Mouse (Mus musculus): ENCODE data around the gene Wnt7a. TPM values are rescaled to one million over a fixed set of nuclear protein-coding genes. Genes with fewer than 3 reads are reported as not detected.

Gene Wnt7a
- polyA plus RNA-seq, 1 experiment from 2014 or later: not detected

GRCm38 (mm10) chr6:91379266-91379665, 31.9 kb downstream of the Wnt7a start:
- ATAC-seq (ENCODE audit: low read depth): no peak
- no peaks in the 10 kb centered on the region for H3K36me3 ChIP-seq (ENCODE audit: control insufficient read depth, insufficient read depth)
- no peak overlapping the region for H3K4me3 ChIP-seq (ENCODE audit: low read depth, low read length)
- H3K9me3 ChIP-seq (replicated peaks; ENCODE audit: control insufficient read depth, low read length): no peaks in the 10 kb centered on the region
- H3K9ac ChIP-seq (ENCODE audit: low read depth, low read length): no peak overlapping the region
- no peaks in the 10 kb centered on the region for H3K27me3 ChIP-seq (ENCODE audit: control insufficient read depth, insufficient read depth, low read depth, low read length)
- 60% methylated on average over 3 of the region's 3 CpGs for WGBS (ENCODE audit: insufficient replicate concordance)
- H3K27ac ChIP-seq (ENCODE audit: low read length): no peak overlapping the region
- no peak overlapping the region for H3K4me2 ChIP-seq (ENCODE audit: low read depth, low read length)
- no peaks in the 10 kb centered on the region for H3K4me1 ChIP-seq (ENCODE audit: control insufficient read depth, low read depth, low read length)

- Histone ChIP-seq H3K27ac (ENCODE audit: low read length) (no peak overlapping the region), H3K9me3 (replicated peaks; ENCODE audit: control insufficient read depth, low read length) (no peaks in the 10 kb centered on the region), H3K4me1 (ENCODE audit: control insufficient read depth, low read depth, low read length) (no peaks in the 10 kb centered on the region), H3K36me3 (ENCODE audit: control insufficient read depth, insufficient read depth) (no peaks in the 10 kb centered on the region), H3K4me3 (ENCODE audit: low read depth, low read length) (no peak overlapping the region), H3K27me3 (ENCODE audit: control insufficient read depth, insufficient read depth, low read depth, low read length) (no peaks in the 10 kb centered on the region), H3K9ac (ENCODE audit: low read depth, low read length) (no peak overlapping the region), H3K4me2 (ENCODE audit: low read depth, low read length) (no peak overlapping the region)
- ATAC-seq (ENCODE audit: low read depth): no peak
These were observed 38.2 kb downstream of the Wnt7a start for GRCm38 (mm10) chr6:91372977-91373376.

- Histone ChIP-seq H3K9me3 (replicated peaks; ENCODE audit: control insufficient read depth, low read length) (no peaks in the 10 kb centered on the region), H3K4me3 (ENCODE audit: low read depth, low read length) (no peak overlapping the region), H3K4me1 (ENCODE audit: control insufficient read depth, low read depth, low read length) (no peaks in the 10 kb centered on the region), H3K4me2 (ENCODE audit: low read depth, low read length) (no peak overlapping the region), H3K27me3 (ENCODE audit: control insufficient read depth, insufficient read depth, low read depth, low read length) (no peaks in the 10 kb centered on the region), H3K9ac (ENCODE audit: low read depth, low read length) (no peak overlapping the region), H3K27ac (ENCODE audit: low read length) (no peak overlapping the region), H3K36me3 (ENCODE audit: control insufficient read depth, insufficient read depth) (no peaks in the 10 kb centered on the region)
- 32% methylated on average over 3 of the region's 3 CpGs for WGBS (ENCODE audit: insufficient replicate concordance)
- ATAC-seq (ENCODE audit: low read depth): no peak
These were observed 38.6 kb downstream of the Wnt7a start for GRCm38 (mm10) chr6:91372586-91372971.

- Histone ChIP-seq H3K9ac (ENCODE audit: low read depth, low read length) (no peak overlapping the region), H3K4me1 (ENCODE audit: control insufficient read depth, low read depth, low read length) (no peaks in the 10 kb centered on the region), H3K4me2 (ENCODE audit: low read depth, low read length) (no peak overlapping the region), H3K36me3 (ENCODE audit: control insufficient read depth, insufficient read depth) (no peaks in the 10 kb centered on the region), H3K27me3 (ENCODE audit: control insufficient read depth, insufficient read depth, low read depth, low read length) (no peaks in the 10 kb centered on the region), H3K27ac (ENCODE audit: low read length) (no peak overlapping the region), H3K4me3 (ENCODE audit: low read depth, low read length) (no peak overlapping the region), H3K9me3 (replicated peaks; ENCODE audit: control insufficient read depth, low read length) (no peaks in the 10 kb centered on the region)
- ATAC-seq (ENCODE audit: low read depth): no peak
These were observed 39.1 kb downstream of the Wnt7a start for GRCm38 (mm10) chr6:91371912-91372585.

- 62% methylated on average over 1 of the region's 1 CpGs for WGBS (ENCODE audit: insufficient replicate concordance)
- H3K9me3 ChIP-seq (replicated peaks; ENCODE audit: control insufficient read depth, low read length): no peaks in the 10 kb centered on the region
- H3K36me3 ChIP-seq (ENCODE audit: control insufficient read depth, insufficient read depth): no peaks in the 10 kb centered on the region
- H3K4me1 ChIP-seq (ENCODE audit: control insufficient read depth, low read depth, low read length): no peaks in the 10 kb centered on the region
- H3K4me3 ChIP-seq (ENCODE audit: low read depth, low read length): no peak overlapping the region
- no peaks in the 10 kb centered on the region for H3K27me3 ChIP-seq (ENCODE audit: control insufficient read depth, insufficient read depth, low read depth, low read length)
- no peak for ATAC-seq (ENCODE audit: low read depth)
- no peak overlapping the region for H3K9ac ChIP-seq (ENCODE audit: low read depth, low read length)
- no peak overlapping the region for H3K27ac ChIP-seq (ENCODE audit: low read length)
- no peak overlapping the region for H3K4me2 ChIP-seq (ENCODE audit: low read depth, low read length)
These were observed 44.4 kb downstream of the Wnt7a start for GRCm38 (mm10) chr6:91366781-91367180.

- H3K4me2 ChIP-seq (ENCODE audit: low read depth, low read length): no peak overlapping the region
- H3K4me3 ChIP-seq (ENCODE audit: low read depth, low read length): no peak overlapping the region
- no peaks in the 10 kb centered on the region for H3K9me3 ChIP-seq (replicated peaks; ENCODE audit: control insufficient read depth, low read length)
- no peak for ATAC-seq (ENCODE audit: low read depth)
- H3K9ac ChIP-seq (ENCODE audit: low read depth, low read length): no peak overlapping the region
- no peaks in the 10 kb centered on the region for H3K27me3 ChIP-seq (ENCODE audit: control insufficient read depth, insufficient read depth, low read depth, low read length)
- H3K36me3 ChIP-seq (ENCODE audit: control insufficient read depth, insufficient read depth): no peaks in the 10 kb centered on the region
- H3K27ac ChIP-seq (ENCODE audit: low read length): no peak overlapping the region
- H3K4me1 ChIP-seq (ENCODE audit: control insufficient read depth, low read depth, low read length): no peaks in the 10 kb centered on the region
- 67% methylated on average over 14 of the region's 14 CpGs for WGBS (ENCODE audit: insufficient replicate concordance)
These were observed 45.7 kb downstream of the Wnt7a start for GRCm38 (mm10) chr6:91365480-91365879.

GRCm38 (mm10) chr6:91362756-91363155, 48.4 kb downstream of the Wnt7a start:
- no peak for ATAC-seq (ENCODE audit: low read depth)
- H3K27me3 ChIP-seq (ENCODE audit: control insufficient read depth, insufficient read depth, low read depth, low read length): no peaks in the 10 kb centered on the region
- 47% methylated on average over 2 of the region's 2 CpGs for WGBS (ENCODE audit: insufficient replicate concordance)
- H3K36me3 ChIP-seq (ENCODE audit: control insufficient read depth, insufficient read depth): no peaks in the 10 kb centered on the region
- H3K9ac ChIP-seq (ENCODE audit: low read depth, low read length): no peak overlapping the region
- H3K9me3 ChIP-seq (replicated peaks; ENCODE audit: control insufficient read depth, low read length): no peaks in the 10 kb centered on the region
- H3K27ac ChIP-seq (ENCODE audit: low read length): no peak overlapping the region
- H3K4me3 ChIP-seq (ENCODE audit: low read depth, low read length): no peak overlapping the region
- no peak overlapping the region for H3K4me2 ChIP-seq (ENCODE audit: low read depth, low read length)
- H3K4me1 ChIP-seq (ENCODE audit: control insufficient read depth, low read depth, low read length): no peaks in the 10 kb centered on the region

GRCm38 (mm10) chr6:91360998-91361397, 50.2 kb downstream of the Wnt7a start:
- H3K4me3 ChIP-seq (ENCODE audit: low read depth, low read length): no peak overlapping the region
- H3K36me3 ChIP-seq (ENCODE audit: control insufficient read depth, insufficient read depth): no peaks in the 10 kb centered on the region
- no peaks in the 10 kb centered on the region for H3K27me3 ChIP-seq (ENCODE audit: control insufficient read depth, insufficient read depth, low read depth, low read length)
- no peak overlapping the region for H3K9ac ChIP-seq (ENCODE audit: low read depth, low read length)
- WGBS (ENCODE audit: insufficient replicate concordance): 62% methylated on average over 6 of the region's 6 CpGs
- H3K4me1 ChIP-seq (ENCODE audit: control insufficient read depth, low read depth, low read length): no peaks in the 10 kb centered on the region
- H3K27ac ChIP-seq (ENCODE audit: low read length): no peak overlapping the region
- no peak overlapping the region for H3K4me2 ChIP-seq (ENCODE audit: low read depth, low read length)
- ATAC-seq (ENCODE audit: low read depth): no peak
- no peaks in the 10 kb centered on the region for H3K9me3 ChIP-seq (replicated peaks; ENCODE audit: control insufficient read depth, low read length)

- H3K36me3 ChIP-seq (ENCODE audit: control insufficient read depth, insufficient read depth): no peaks in the 10 kb centered on the region
- ATAC-seq (ENCODE audit: low read depth): no peak
- no peaks in the 10 kb centered on the region for H3K4me1 ChIP-seq (ENCODE audit: control insufficient read depth, low read depth, low read length)
- H3K27ac ChIP-seq (ENCODE audit: low read length): no peak overlapping the region
- H3K4me3 ChIP-seq (ENCODE audit: low read depth, low read length): no peak overlapping the region
- no peaks in the 10 kb centered on the region for H3K9me3 ChIP-seq (replicated peaks; ENCODE audit: control insufficient read depth, low read length)
- H3K27me3 ChIP-seq (ENCODE audit: control insufficient read depth, insufficient read depth, low read depth, low read length): no peaks in the 10 kb centered on the region
- H3K9ac ChIP-seq (ENCODE audit: low read depth, low read length): no peak overlapping the region
- 54% methylated on average over 4 of the region's 4 CpGs for WGBS (ENCODE audit: insufficient replicate concordance)
- no peak overlapping the region for H3K4me2 ChIP-seq (ENCODE audit: low read depth, low read length)
These were observed 50.8 kb downstream of the Wnt7a start for GRCm38 (mm10) chr6:91360371-91360690.
